Mouse (Mus musculus): Measurements from ENCODE around the gene Rnase13.

Gene Rnase13

DNA sequence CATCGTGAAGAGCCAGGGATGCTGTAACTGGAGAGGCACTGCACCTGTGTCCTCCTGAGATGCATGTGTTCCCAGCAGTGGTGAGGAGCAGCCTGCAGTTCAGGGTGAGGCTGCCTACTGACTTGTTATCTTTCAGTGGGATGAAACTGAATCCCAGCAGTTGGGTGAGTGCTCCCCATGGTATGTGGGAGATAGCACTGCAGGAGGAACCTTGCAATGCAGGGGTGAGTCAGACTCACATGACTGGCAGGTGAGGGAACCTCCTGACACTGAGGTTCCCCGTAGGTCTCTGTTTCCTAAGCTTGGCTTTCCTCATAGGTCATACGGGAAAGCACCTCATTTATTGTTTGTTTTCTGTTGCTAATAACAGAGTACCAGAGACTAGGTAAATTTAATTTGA is 45.1 kb downstream of the Rnase13 start:
- no peak for DNase-seq

DNA sequence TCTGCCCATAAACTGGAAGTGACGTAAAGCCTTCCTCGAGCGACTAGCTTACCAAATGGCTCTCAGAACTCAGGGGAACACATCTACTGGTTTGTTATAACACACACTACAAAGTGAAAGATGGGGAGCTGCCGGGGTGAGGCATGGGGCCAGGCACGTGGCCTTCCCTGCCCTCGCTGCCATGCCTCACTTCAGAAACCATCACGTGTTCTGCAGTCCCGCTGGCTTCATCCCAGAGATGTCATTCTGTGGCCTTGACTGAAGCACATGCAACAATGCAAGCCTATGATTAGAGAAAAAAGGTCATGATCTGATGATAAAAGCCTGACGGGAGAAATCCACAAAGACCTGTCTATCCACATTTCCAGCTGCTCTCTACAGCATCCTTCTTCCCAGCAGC is 50.8 kb downstream of the Rnase13 start:
- DNase-seq, result no peak

All from cerebellum, postnatal 36 days (tissue).